Mouse (Mus musculus): Measurements from ENCODE around the gene Fer1l5.

The Fer1l5 gene

GRCm38 (mm10) chr1:36429511-36429910 lies 57.4 kb downstream of the Fer1l5 start:
- DNase-seq (ENCODE audit: low spot score in 2 of 2) = no peak

DNA sequence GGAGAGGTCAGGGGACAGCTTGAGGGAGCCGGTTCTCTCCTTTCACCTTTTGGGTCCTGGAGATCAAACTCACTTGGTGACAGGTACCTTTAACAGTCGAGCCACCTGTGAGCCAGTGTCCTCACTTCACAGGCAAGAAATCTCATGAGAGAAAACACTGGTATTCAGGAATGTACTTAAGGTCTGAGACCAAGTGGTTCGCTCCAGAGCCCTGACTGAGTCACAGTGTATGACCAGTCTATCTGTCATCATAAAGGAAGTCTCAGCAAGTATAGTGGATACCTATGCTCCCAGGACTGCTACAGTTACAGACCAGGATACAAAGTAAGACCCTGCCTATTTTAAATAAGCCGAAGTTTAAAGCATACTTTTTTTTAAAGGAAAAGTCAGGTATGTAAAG lies 60.9 kb downstream of the Fer1l5 start:
- no peak for DNase-seq (ENCODE audit: low spot score in 2 of 2)

GRCm38 (mm10) chr1:36433616-36434015 lies 61.5 kb downstream of the Fer1l5 start:
- no peak for DNase-seq (ENCODE audit: low spot score in 2 of 2)

DNA sequence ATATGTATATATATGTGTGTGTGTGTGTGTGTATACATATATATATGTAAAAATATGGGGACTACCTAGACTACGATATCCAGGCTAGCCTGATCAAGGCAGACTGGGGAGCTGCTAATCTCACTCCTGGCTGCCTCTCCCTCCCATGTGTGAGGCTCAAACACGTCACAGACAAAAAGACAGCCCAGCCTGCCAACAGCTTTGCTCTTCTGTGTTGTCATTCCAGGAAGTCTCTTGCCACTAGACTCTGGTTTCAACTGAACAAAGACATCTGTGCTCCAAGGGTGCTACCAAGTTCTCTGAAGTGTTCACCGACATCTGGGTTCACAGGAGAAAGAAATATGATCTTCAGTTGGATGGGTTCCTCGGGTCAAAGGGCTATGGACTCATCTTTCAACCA lies 63.0 kb downstream of the Fer1l5 start:
- no peak for DNase-seq (ENCODE audit: low spot score in 2 of 2)

DNA sequence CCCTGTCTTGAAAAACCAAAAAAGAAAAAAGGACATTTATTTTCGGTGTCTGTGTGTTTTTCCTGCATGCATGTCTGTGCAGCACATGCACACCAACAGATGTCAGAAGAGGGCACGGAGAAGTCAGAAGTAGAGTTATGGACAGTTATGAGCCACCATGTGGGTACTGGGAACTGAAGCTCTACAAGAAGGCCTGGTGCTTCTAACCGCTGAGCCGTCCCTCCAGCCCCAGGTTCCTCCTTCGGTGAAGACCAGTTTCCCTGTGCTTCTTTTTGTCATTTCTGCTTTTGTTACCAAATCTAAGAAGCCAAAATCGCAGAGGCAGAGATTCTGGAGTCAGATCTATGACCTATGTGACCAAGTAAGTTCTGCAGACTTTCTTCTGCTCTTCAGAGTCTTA lies 64.4 kb downstream of the Fer1l5 start:
- no peak for DNase-seq (ENCODE audit: low spot score in 2 of 2)

DNA sequence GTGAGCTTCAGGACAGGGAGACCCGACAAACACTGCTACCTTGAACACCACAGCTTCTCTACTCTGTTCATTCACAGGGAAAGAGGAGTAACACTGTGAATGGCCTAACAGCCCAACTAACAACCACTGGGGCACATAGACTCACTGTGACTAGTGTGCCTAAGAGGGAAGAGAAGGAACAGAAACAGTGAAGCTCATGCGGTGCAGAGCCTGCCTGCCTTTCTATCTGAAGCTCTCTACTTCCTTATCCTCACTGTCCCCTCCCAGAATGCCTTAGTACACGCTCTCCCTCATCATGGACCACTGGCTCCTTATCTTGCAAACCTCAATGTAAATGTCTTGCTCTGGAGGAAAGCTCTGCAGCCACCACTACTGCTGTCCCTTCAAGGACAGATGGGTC lies 65.1 kb downstream of the Fer1l5 start:
- no peak for DNase-seq (ENCODE audit: low spot score in 2 of 2)

DNA sequence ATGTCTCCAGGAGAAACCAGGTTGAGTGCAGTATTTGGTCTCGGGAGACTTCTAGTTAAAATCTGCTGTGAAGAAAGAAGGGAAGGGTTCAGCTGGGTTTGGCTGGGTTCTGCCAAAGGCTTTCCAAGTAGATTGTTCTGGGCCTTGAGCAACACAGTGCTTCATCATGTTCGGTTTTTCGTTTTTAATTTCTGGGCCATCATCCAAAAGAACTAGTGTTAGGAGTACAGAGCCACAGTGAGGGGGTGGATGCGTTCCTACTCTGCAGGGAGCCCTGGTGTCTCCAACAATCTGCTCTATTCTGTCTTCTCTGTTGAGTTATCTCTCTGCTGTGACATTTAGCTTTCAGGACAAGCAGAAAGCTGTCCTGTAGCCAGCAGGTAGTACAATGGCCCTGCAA lies 69.0 kb downstream of the Fer1l5 start:
- peak; percentile 62 to 70 for DNase-seq (ENCODE audit: low spot score in 2 of 2)

GRCm38 (mm10) chr1:36444471-36445464 lies 72.7 kb downstream of the Fer1l5 start, which contains the start of gene Lman2l:
Gene Lman2l (minus strand): TSS chr1:36445271.
- peak; percentile 95 to 97 for DNase-seq (ENCODE audit: low spot score in 2 of 2)

- no peak for DNase-seq (ENCODE audit: low spot score in 2 of 2)
Observed at GRCm38 (mm10) chr1:36445508-36445907, 73.4 kb downstream of the Fer1l5 start.

DNA sequence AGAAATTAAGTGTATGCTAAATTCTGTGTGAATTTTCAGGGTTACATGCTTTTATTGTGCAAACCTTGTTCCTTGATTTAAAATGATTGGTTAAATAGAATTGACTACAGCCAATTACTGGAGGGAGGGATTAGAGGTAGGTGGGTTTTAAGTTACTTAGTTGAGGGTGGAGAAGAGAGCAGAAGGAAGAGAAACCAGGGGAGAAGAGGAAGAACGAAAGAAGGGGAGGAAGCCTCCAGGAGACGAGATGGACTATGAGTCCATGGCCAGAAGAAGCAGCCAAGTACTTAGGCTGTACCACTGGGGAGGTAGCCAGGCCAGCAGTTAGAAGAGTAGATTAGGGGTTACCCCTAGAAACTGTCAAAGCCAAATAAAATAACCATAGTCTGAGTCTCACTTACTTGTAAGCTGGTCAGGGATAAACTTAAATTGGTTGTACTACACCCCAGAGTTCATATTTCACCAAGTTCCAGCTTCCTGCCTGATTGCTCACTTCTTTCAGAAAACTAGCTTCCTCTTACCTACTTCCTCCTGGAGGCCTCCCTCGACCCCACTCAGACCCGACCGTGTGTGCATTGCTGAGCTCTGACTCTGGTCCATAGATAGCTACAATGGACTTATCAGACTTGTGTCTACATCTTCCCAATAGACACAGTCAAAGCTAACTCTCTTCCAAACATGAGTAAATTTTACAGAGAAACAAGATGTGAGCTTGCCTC lies 74.2 kb downstream of the Fer1l5 start:
- DNase-seq (ENCODE audit: low spot score in 2 of 2) = no peak

DNA sequence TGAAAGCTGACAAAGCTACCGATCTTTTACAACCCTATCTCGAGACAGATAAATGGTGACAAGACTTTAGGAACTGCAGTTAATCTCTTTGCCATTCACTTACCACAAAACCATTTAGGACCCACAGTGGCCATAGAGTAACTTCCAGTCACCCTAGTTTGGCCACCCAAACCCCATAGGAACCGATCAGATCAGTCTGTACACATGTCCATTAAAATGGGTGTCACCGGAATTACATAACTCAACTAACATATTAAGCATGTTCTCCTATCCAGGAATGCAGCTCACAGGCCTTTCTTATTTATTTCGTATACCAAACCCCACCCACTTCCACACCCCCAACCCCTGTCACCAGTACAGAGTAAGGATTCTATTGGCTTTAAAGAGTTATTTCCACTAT lies 74.8 kb downstream of the Fer1l5 start:
- DNase-seq (ENCODE audit: low spot score in 2 of 2) = no peak

GRCm38 (mm10) chr1:36454055-36454815 lies 82.1 kb downstream of the Fer1l5 start:
- no peak for DNase-seq (ENCODE audit: low spot score in 2 of 2)

- DNase-seq (ENCODE audit: low spot score in 2 of 2) = no peak
Observed at GRCm38 (mm10) chr1:36457388-36458014, 85.4 kb downstream of the Fer1l5 start.

DNA sequence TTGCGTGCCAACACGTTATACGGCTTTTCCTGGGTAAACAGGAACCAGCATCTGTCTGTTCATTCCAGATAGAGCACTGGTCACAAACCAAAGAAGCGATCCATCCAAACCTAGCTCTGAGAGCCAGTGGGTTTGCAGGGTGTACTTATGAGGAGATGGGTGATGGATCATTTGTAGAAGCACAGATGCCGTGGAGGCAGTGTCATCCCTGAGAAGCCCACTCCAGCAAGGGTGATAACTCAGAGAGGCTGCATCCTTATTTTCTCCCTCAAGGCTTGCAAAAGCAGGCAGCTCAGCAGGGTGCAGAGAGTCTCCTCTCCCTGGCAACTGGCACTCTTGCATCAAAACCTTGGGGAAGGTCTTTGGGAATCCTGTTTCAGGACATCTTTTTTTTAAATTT lies 86.1 kb downstream of the Fer1l5 start:
- DNase-seq (ENCODE audit: low spot score in 2 of 2) = no peak

GRCm38 (mm10) chr1:36461829-36462228 lies 89.7 kb downstream of the Fer1l5 start:
- no peak for DNase-seq (ENCODE audit: low spot score in 2 of 2)

GRCm38 (mm10) chr1:36465641-36466160 lies 93.6 kb downstream of the Fer1l5 start:
- no peak for DNase-seq (ENCODE audit: low spot score in 2 of 2)

GRCm38 (mm10) chr1:36467446-36467845 lies 95.4 kb downstream of the Fer1l5 start:
- no peak for DNase-seq (ENCODE audit: low spot score in 2 of 2)

- peak; percentile 53 to 59 for DNase-seq (ENCODE audit: low spot score in 2 of 2)
Observed at GRCm38 (mm10) chr1:36469811-36470444, 97.8 kb downstream of the Fer1l5 start.

DNA sequence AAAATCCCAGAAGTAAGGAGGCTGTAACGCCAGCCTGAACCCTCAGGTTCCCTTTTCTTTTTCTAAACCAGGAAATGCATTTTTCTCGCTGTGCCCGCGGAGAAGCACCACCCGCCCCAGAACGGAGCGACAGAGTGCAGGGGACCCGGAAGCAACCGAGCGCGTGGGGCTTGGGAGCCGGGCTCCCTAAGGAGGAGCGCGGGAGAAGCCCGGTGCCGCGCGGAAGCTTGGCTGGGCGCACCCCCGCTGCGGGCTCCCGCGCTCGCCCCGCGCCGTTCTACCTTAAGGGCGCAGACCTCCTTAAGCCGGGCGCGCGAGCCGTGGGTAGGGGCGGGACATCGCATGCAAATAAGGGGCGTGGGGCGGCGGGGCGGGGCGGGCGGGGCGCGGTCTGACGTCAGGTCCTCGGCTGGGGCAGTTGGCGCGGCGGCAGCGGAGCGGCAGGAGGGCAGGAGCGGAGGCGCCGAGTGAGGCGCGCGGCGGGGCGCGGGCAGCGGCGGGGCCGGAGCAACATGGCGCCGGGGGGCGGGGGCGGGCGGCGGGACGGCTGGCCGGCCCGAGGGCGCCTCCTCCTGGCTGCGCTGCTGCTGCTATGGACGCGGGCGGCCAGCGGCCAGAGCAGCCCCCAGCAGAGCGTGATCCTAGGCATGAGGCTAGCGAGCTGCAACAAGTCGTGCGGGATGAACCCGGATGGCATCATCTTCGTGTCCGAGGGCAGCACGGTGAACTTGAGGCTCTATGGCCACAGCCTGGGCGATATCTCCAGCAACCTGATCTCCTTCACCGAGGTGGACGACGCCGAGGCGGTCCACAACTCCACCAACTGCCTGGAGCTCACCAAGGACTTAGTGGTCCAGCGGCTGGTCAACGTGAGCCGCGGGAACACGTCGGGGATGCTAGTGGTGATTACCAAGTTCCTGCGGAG lies 99.4 kb downstream of the Fer1l5 start, which contains the start of gene Cnnm4:
Gene Cnnm4 (plus strand): TSS at position 440 of the 925 bp plus-strand sequence.
- peak; percentile 84 to 87 for DNase-seq (ENCODE audit: low spot score in 2 of 2)
